Mouse (Mus musculus): ENCODE data around the gene Ccdc93.
A peak's percentile ranks its signal among the peaks of the same experiment; 100 is the strongest.

Gene Ccdc93

DNA sequence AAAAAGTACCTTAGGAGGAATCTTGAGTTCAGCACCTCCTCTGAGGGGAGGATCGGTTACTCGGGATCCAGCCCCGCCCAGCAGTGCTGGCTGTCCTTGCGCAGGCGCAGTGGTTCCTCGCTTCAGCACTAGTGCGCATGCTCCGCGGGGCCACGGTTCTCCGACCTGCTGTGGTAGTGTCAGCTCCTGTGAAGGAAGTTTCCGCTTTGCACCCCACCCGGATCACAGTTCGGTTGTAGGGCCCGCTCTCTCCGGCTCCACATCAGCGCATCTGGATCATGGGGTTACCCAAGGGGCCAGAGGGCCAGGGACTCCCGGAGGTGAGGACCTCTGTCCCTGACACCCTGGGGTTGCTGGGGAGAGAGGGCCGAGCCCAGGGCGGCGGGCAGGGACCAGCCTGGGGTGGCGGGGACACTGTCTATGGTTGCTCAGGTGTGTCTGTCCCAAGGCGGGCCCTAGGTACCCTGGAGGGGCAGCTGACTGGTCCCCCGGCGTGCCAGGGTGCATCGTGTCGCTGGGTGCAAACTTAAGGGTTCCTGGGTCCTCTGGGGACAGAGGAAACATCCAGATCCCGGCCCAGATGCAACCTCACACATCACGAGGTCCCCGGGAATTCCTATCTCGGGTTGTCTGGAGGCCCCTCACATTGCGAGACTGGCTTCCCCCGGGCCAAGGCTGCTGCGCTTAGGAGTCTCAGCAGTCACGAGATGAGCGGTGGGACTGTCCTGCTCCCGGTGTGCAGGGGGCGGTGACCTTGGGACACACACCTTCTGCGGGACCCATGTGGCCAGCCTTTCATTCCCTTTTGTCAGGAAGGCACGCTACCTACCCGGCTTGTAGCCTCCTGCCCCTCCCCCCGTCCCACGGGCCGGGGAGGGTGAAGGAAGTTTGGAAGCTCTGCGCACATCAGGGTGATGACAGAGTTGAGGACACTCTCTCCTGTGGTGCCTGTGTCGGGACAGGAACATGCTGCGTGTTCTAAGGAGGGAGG, at the start of gene Ccdc93:
Gene Ccdc93, plus strand, starts transcription at position 112 of the 991 bp plus-strand sequence.
- DNase-seq = peak; percentile 100

DNA sequence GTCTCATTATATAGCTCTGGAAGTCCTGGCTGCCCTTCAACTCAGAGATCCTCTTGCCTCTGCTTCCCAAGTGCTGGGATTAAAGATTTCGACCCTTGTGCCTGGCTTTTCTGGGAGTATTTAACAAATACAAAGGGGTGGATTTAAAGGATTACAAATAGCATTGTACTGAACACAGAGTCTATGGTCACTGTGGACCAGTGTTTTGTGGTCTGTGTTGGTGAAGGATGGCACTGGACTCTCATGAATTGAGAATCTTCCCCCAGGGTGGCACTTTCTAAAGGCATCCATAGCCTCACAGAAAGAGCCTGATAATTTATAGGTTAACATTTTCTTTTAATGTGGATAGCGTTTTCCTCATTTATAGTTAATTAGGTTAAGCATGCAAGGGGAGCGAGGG, 49.3 kb upstream of the Ccdc93 start:
- no peak for DNase-seq

DNA sequence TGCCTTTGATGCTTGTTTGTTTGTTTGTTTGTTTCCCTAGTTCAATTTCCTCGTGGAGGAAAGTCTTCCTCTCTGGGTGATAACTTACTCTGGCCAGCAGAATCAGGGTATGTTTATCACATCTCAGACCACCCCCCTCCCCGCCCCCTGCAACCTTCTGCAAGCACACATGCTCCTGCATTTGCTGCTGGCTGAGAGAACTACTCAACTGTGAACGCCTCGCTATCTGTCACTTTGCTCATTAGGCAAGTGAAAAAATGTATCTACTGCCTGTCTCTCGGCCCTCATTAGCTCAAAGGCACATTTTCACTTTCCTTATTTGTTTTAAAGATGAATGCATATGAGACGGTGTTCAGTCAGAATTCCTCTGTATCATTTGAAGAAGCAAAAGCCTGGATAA, 42.5 kb upstream of the Ccdc93 start:
- DNase-seq = no peak

DNA sequence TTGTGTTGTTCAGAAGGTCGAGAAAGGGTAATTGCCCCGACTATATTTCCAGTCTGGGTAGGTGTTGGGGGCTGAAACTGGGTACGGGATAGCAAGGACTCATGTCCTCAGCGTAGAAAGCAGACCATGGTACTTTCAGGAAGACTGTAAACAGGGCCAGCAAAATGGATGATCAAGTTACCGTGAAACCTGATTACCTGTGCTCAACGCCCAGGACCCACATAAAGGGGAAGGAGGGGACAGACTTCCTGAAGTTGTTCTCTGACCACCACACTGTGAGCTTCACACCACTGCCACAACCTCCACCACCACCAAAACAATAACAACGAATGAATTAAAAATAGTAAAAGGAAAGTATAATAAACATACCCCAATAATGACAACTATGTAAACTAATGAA, 42.1 kb upstream of the Ccdc93 start:
- no peak for DNase-seq

DNA sequence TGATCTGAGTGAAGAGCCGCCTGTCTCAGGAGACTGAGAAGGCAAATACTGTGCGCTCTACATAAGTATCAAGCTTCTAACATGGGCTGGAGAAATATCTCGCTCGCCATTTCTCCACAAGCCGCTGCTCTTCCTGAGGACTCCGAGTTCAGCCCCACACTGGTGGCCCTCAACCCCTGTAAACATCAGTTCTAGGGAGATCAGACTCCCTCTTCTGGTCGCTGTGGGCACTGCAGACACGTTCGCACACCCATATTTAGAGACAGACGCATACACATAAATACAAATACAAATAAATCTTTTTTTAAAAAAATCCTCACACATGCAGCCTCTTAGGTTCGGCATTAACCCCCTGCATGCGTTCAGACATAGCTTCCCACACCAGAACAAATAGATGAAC, 41.3 kb upstream of the Ccdc93 start:
- peak; percentile 26 for DNase-seq

DNA sequence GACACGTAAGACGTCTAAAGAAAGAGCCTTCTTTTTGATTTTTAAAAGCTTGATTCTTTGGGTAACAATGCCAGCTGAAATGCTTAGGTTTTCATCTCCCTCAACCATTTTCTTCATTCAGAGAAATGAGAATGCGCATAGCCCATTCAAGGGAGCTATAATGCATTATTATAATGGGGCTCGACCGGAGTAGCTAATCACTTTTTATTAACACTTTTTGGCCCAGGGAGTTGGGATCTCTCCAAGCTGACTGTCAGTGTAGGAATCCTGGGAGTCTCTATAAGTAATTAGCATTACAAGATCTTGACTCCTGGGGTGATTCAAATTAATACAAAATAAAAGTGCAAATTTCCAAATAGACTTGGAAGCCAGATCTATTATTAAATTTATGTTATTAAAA, 40.8 kb upstream of the Ccdc93 start:
- DNase-seq = no peak

DNA sequence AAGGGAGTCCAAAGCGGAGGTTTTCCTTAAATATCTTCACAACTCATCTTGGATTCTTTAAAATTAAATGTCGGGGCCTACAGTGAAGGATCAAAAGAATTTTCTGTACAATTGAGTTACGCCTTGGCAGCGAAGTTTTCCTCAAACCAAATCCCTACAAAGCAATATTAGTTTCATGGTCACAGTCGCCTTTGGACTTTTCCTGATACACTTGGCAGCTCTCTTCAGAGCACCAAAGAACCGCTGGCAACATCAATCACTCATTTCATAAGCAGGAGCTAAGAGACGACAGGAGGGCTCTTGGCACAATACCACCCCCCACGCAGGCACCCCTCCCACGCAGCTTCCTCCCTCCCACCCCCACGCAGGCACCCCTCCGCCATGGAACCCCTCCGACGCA, 40.4 kb upstream of the Ccdc93 start:
- DNase-seq = no peak

DNA sequence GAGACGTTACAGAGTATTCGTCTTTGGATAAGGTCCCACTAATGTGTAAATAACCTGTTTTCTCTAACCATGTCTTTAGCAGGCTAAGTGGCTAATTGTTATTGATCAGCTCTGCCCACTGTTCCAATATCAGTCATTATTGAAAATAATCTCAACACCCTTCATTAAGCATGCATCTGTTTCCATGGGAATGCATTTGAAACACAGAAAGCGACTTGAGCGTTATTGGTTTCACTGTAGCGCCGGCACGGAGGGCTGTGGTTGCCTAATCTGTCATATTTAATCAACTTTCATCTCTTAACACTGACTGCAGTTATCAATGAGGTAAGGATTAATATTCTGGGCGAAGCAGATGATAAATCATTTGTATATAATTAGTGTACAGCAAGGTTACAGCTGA, 40.0 kb upstream of the Ccdc93 start:
- DNase-seq = no peak

DNA sequence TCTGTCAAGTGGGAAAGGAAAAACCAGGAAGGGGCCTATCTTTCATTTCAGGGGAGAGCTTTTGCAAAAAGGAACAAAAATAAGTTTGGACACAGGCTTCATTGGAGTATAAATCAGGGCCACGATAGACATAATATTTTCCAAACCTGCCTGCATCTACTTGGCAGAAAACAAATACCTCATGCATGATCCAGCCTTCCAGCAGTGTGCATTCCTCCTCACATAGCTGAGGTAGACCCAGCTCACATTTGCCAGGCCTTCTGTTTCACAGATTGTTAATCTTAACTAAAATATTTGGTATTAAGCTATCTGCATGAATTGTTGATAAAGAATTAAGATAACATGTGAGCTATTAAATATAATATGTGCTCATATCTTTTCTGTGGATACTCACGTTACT, 37.7 kb upstream of the Ccdc93 start:
- DNase-seq = no peak

DNA sequence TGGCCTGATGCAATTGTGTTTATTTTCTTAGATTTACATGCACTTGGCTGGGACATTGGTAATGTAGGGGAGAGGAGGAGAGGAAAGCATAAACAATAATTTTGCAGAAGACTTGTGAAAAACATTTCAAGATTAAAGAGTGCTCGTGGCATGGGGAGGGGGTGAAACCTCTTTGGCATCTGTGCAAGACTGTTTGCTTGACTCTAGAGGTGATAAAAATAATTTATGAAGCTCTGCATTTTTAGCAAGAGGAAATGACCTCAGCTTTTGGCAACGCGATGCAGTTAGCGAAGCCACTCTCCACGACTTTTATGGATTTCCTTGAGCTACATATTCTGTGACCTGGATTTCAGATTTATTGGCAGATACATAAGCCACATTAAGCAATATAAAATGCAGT, 36.1 kb upstream of the Ccdc93 start:
- DNase-seq = no peak

DNA sequence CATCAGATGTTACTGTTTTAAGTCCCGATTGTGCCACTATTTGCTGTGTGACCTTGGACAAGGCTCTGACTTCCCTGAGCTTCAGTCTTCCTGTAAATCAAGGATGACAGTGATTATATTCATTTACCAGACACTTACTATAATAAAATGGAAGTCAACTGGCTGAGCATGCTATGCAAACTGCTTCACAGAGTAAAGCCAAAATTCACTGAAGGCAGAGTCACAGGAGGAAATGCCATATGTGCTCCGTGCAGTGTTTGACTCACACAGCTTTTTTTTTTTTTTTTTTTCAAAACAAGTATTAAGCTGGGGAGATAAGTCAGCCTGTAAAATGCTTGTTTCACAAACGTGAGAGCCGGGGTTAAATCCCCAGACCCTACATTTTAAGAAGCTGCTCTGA, 34.3 kb upstream of the Ccdc93 start:
- DNase-seq = no peak

DNA sequence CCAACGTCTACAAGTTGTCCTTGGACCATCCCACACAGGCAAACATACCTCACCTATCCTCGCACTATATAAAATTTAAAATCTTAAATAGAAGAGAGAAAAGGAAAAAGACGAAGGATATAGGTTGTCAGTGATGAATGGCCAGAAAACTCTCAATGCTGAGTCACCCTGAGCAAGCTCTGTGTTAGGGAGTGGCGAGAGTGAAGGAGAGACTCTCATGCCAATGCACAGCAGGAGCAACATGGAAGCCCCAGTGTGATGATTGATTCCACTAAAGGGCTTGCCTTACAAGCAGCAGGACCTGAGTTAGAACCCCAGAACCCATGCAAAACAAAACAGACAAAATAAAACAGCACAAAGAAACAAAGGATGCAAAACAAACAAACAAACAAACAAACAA, 32.6 kb upstream of the Ccdc93 start:
- no peak for DNase-seq

DNA sequence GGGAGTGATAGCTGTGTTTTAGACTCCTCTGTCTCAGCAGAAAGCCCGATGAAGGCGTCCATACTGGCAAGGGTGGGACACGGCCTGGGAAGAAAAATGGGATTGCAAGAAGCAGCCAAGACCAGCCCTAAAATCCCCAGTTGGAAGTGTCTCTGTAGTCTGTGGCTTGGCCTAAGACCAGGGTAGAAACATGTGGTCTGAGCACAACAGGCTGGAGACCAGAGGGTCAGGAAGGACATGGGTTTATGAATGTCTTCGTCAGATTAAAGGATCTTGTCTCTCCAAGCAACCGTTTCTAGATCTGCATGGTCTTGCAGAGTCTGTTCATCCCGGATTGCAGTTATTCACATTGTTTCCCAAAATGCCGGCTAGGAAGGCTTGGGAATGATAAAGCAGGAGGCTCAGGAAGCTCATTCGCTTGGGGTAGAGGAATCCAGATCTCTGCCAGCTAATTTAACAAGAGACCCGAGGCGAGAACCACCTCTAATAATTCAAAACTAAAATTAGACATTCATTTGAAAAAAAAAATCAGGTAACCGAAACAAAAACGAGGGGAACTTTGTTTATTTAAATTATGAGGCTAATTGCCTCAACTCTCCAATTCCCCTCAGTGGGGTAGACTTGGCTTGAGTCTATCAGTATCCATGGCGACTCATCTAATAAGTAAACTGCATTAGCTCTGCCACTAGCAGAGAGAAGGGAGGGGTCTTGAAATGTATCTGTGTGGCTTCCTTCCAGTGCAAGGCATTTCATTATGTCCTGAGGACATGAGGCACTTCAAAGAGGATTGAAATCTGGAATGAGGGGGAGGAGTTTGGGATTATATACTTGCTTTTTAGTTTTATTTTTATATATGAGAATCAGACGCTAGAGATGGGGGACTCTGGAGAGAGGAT, 31.6 kb upstream of the Ccdc93 start:
- DNase-seq = no peak

DNA sequence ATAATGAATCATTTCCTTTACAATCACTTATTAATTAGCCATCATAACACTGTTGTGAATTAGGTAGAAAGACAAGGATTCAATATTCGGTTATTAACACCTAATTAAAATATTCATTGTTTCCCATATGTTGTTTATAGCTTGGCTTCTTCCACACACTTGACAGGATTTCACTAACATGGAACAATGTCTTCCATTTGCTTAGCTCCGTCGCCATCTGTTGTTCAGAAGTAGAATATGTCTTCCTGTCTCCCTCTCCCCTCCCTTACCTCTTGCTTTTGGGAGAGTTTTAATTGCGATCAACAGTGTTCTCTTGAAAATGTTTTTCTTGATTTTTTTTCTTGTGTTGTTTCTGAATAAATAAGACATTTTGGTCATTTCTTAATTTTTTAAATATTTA, 30.6 kb upstream of the Ccdc93 start:
- no peak for DNase-seq

DNA sequence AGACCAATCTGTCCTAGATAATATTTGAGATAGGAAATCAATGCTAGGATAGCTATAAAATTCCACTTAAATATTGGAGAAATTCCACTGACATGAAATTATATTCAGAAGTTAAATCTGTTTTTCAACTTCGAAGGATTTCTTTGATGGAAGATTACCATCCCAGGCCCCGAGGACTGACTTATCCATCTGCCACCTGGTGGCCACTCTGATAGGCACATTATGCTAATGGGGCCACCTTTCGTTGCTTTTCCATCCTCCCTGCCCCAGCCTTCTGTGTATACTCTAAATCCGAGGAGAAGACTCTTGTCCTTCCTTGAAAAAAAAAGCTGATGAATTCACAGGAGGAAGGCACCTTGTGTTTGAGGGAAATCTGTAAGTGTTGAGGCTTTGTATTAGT, 11.8 kb upstream of the Ccdc93 start:
- DNase-seq = peak; percentile 52

DNA sequence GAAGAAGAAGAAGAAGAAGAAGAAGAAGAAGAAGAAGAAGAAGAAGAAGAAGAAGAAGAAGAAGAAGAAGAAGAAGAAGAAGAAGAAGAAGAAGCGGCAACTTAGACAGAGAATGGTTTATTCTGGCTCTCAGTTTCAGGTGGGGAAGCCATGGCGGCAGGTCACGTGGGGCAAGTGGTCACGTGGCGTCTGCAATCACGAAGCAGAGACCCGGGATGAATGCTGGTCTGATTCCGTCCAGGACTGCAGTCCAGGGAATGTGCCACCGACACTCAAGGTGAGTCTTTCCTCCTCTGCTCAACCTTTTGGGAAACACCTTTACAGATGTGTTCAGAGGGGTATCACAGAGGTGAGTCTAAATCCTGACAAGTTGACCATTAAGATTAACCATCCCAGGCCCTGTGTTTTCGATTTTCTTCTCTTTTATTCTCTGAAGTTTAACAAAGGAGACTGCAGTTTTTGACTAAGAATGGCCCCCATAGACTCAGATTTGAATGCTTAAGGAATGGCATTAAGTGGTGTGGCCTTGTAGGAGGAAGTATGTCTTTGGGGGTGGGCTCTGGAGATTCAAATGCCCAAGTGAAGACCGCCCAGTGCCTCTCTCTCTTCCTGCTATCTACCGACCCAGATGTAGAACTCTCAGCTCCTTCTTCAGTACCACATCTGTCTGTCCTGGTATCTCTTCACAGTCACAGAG, 11.1 kb upstream of the Ccdc93 start:
- no peak for DNase-seq

DNA sequence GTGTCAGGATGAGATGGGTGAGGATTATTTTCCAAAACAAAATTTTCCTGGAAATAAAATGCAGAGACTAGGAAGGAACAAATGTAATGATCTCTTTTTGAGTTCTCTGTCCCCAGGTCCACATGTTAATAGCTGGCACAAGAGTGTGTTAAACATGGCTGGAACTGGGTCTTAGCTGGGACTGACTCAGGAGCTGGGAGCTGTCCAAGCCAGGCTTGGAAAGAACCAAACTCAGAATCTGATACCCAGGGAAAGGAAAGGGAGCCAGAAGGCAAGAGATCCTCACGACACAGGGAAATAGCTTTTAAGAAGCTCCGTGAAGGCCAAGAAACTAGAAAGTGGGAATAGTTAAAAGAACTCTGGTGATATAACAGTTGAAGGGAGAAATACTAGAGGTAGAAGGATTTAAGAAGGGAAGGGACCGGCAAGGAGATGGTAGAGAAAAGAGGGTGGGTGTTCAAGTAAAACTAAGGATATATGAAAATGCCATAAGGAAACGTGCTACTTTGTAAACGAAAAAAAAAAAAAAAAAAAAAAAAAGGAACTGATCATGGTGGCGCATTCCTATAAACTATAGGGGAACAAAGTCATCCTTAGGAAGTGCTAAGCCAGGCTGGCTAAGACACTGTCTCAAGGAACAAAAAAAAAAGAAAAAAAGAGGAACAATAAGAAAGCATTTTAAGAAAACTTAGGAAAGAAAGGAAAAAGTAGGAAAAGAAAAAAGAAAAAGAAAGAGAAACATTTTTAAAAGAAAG, 489 bp upstream of the Ccdc93 start:
- DNase-seq = no peak

DNA sequence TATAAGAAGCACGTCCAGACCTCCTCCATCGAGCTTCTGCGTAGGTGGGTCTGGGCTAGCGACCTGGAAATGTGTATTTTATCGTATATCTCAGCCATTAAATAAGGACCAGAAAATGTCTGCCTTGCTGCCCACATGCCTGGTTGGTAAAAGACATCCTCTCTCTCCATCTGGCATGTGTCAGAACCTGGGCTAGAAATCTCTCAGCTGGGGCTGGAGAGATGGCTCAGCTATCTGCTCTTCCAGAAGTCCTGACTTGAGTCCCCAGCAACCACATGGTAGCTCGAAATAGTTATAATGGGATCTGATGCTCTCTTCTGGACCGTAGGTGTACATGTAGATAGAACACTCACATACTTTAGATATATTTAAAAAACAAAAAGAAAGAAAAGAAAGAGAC, 5.1 kb downstream of the Ccdc93 start:
- no peak for DNase-seq

DNA sequence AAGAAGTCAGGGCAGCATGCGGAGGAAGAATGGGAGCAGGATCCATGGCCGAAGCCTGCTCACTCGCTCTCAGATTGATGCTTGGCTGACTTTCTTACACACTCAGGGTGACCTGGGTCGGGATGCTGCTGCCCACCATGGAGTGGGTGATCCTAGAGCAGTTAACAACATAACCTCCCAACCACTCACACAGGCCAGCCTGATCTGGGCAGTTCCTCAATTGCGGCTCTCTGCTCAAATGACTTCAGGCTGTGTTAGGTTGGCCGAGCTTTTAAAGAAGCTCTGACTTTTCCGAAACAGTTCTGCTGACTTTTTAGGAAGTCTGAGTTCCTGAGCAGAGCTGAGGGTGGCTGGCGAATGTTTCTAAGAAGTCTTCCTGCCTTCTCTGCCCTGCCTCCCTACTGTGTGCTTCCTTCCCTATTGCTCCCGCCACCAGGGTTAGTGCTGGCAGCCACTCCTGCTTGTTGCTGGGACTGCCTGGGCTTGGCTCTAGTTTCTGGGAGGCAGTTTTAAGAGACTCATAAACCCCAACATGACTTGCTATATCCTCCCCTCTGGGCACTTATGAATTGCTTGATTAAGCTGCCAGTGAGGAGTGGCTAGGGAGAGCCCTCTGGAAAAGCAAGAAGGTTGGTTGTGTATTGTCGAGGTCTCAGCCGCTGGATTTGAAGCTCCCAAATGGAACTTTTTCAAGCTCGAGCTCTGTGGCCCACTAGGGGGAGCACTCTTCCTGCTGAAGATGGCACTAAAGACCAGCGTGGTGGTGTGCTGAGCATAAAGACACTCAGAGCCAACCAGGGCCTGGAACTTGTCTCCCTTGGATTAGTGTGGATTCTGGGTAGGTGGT, 9.9 kb downstream of the Ccdc93 start:
- DNase-seq = peak; percentile 80

DNA sequence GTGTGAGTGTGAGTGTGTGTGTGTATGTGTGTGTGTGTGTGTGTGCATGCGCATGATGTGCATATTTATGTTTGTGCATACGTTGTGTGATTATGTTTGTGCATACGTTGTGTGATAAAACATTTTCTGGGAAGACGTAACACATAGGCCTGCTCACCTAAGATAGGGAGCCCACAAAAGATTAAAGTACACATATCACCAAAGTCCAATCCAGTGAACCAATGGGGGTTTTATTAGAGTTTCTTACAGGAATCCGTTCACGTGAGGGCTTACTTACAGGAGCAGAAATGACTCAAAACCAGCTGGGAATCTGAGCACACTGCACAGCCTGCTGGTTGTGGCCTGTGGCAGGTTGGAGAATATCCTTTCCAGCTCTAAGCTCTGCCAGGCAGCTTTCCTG, 13.3 kb downstream of the Ccdc93 start:
- DNase-seq = no peak

DNA sequence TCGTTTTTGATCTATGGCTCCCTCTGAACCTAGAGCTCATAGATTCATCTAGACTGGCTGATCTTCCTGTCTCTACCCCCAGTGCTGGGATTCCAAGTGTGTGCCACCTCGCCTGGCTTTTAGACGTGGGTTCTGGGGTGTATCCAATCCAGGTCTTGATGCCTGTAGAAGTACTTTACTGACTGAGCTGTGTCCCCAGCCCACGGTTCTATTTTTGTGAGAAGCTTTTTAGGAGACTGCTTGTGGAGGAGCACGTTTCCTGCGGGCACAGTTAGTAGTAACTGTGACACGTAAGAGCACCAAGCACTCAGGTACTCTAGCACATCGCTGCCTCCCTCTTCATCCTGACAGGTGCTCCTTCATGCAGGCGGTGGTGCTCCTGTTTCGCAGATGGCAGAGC, 16.4 kb downstream of the Ccdc93 start:
- DNase-seq = no peak

DNA sequence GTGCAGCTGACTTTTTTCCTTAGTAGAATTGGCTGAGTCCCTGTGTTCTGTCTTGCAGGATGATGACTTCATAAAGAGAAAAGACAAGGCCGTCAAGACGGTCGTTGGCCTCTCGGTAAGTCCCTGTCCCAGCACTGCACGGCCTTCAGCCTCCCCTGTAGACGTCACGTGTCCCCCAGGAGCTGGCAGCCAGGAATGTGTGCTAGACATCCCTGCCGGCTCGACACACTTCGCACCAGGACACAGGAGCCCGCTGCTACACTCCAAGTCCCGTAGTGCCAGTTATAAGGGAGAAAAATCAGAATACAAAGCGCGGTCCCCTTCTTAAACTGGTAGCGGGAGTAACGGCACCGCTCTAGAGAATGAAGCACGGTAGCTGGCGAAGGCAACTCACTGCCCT, 17.3 kb downstream of the Ccdc93 start:
- no peak for DNase-seq

Measured in right cerebral cortex, postnatal 4 days (tissue).